Mouse (Mus musculus) heart, embryonic 16.5 days (tissue): ENCODE measurements around the gene Kcnc1. TPM values are rescaled to one million over a fixed set of nuclear protein-coding genes. Genes with fewer than 3 reads are reported as not detected.

Experiments used
- ATAC-seq: fragments of 200-750 bp; cut with Nextera tagmentation; replicated peaks from 2 replicates; pipeline ENCODE4 v1.8.0; 2017; ENCODE audit warnings: moderate number of reproducible peaks; ENCODE audit not compliant: insufficient read depth, low FRiP score; ENCODE audit errors: extremely low read depth
- H3K27ac ChIP-seq: fragments of 300-500 bp; sonication (generic); 2 replicates; pipeline ENCODE4 v1.5.1; 2014; ENCODE audit warnings: mild to moderate bottlenecking, low read length, control low read depth, moderate library complexity
- H3K27me3 ChIP-seq: fragments of 300-500 bp; sonication (generic); 2 replicates; pipeline ENCODE4 v1.6.1; 2014; ENCODE audit warnings: low read length, mixed read lengths; ENCODE audit not compliant: control insufficient read depth, insufficient read depth
- H3K36me3 ChIP-seq: fragments of 300-500 bp; sonication (generic); 2 replicates; pipeline ENCODE4 v1.6.1; 2014; ENCODE audit not compliant: control insufficient read depth, insufficient read depth
- H3K4me1 ChIP-seq: fragments of 300-500 bp; sonication (generic); 2 replicates; pipeline ENCODE4 v1.6.1; 2014; ENCODE audit warnings: low read length, mixed read lengths; ENCODE audit not compliant: control insufficient read depth, insufficient read depth
- H3K4me2 ChIP-seq: fragments of 300-500 bp; sonication (generic); 2 replicates; pipeline ENCODE4 v1.6.1; 2014; ENCODE audit warnings: low read depth, mild to moderate bottlenecking, control low read depth, low read length
- H3K4me3 ChIP-seq: fragments of 300-500 bp; sonication (generic); 2 replicates; pipeline ENCODE4 v1.5.1; 2014; ENCODE audit warnings: mild to moderate bottlenecking, control low read depth, low read length
- H3K9ac ChIP-seq: fragments of 300-500 bp; sonication (generic); 2 replicates; pipeline ENCODE4 v1.6.1; 2014; ENCODE audit warnings: low read length, control low read depth
- H3K9me3 ChIP-seq: fragments of 300-500 bp; sonication (generic); replicated peaks from 2 replicates; pipeline ENCODE4 v1.6.1; 2016; ENCODE audit warnings: low read length; ENCODE audit not compliant: control insufficient read depth
- WGBS: fragments of 180-500 bp; shearing (Covaris S2); extraction: QIAGEN DNeasy Blood & Tissue Kit; methylation state at CpG from one replicate; pipeline ENCODE4 v1.1.7; 2014; 5-methylcytosine and 5-hydroxymethylcytosine counted together
- polyA plus RNA-seq: library from polyadenylated mRNA; unstranded; fragments of >200 nt; fragmentation: Nextera tagmentation; extraction: Ambion mirVana; gene quantifications from 2 replicates; pipeline ENCODE4 v1.2.1, GENCODE M21; 2015

The Kcnc1 gene
- polyA plus RNA-seq, 1 experiment from 2014 or later, result not detected

DNA sequence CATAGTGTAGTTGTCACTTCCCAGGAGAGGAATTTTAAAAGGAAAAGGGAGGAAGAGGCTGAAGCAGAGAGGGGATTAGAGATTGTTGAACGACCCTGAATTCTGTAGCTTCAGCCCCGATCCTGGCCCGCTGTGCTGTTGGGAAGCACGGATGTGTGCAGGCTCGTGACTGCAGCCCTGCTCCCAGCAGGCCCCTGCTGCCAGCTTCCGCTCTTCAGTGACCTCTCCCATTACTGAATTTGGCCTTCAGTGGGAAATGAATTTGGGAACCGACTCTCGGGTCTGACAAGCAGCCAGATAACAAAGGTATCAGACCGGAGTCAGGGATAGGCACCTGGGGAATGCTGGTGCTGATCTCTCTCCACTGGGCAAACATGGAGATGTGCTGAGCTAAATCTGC, 76.8 kb downstream of the Kcnc1 start:
- no peak for ATAC-seq
- H3K27ac ChIP-seq, result no peak overlapping the region
- no peaks in the 10 kb centered on the region for H3K36me3 ChIP-seq
- H3K9ac ChIP-seq, result no peak overlapping the region
- WGBS, result 24% methylated on average over 9 of the region's 9 CpGs
- H3K4me3 ChIP-seq, result no peak overlapping the region
- H3K9me3 ChIP-seq, result no peaks in the 10 kb centered on the region
- no peak overlapping the region for H3K4me2 ChIP-seq
- H3K27me3 ChIP-seq, result no peaks in the 10 kb centered on the region
- H3K4me1 ChIP-seq, result peaks cover 13% of the 10 kb centered on the region

DNA sequence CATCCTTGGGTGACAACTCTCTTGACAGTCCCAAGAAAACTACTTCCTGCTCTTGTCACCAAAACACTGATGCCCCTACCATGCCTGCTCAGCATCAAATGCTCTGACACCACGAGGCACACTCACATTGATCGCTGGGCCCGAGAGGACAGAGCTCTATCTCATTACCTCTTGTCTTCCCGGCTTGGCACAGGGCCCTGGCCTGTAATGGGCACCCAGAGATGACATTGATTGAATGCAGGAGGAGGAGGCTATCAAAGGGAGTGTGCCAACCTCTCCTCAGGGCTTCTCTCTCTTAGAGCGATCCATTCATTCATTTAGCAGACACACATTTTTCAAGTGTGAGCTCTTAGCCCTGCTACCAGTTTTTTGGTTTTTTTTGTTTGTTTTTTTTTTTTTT, 79.2 kb downstream of the Kcnc1 start:
- no peaks in the 10 kb centered on the region for H3K27me3 ChIP-seq
- ATAC-seq, result no peak; the same call in 1 of the 2 replicates
- no peak overlapping the region for H3K27ac ChIP-seq
- 46% methylated on average over 5 of the region's 5 CpGs for WGBS
- H3K4me3 ChIP-seq, result no peak overlapping the region
- no peak overlapping the region for H3K4me2 ChIP-seq
- no peak overlapping the region for H3K9ac ChIP-seq
- no peaks in the 10 kb centered on the region for H3K9me3 ChIP-seq
- no peaks in the 10 kb centered on the region for H3K36me3 ChIP-seq
- H3K4me1 ChIP-seq, result peaks cover 15% of the 10 kb centered on the region

DNA sequence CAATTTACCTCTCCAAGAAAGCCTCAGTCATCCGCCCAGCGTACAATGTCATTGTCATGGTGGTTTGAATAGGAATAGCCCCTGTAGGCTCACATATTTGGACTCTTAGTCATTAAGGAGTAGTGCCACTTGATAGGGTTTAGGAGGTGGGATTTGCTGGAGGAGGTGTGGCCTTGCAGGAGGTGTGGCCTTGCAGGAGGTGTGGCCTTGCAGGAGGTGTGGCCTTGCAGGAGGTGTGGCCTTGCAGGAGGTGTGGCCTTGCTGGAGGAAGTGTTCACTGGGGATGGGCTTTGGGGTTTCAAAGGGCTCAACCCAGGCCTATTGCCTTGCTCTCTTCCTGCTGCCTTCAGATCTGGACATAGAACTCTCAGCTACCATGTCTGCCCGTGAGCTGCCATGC, 81.2 kb downstream of the Kcnc1 start:
- H3K27me3 ChIP-seq, result no peaks in the 10 kb centered on the region
- peaks cover 17% of the 10 kb centered on the region for H3K4me1 ChIP-seq
- H3K4me3 ChIP-seq, result no peak overlapping the region
- H3K9me3 ChIP-seq, result no peaks in the 10 kb centered on the region
- H3K4me2 ChIP-seq, result no peak overlapping the region
- no peak overlapping the region for H3K9ac ChIP-seq
- ATAC-seq, result no peak
- WGBS, result 86% methylated on average over 3 of the region's 3 CpGs
- no peak overlapping the region for H3K27ac ChIP-seq
- H3K36me3 ChIP-seq, result no peaks in the 10 kb centered on the region

DNA sequence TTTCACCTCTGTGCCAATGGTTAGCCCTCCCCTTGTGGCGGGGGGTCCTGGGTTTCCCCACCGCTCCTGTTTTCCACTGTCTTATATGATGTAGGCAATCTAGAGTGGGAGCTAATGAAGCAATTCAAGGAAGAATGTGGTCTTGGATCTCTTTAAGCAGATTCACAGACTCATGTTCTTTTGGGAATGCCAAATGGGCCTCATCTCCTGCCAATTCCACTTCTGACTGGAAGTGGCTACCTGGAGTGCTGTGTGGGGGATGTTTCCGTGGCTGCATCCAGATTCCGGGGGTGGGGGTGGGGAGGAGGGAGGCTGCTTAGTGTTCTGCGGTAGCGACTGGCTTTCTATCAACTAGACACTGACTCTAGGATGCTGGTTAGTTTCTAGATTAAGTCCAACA, 83.5 kb downstream of the Kcnc1 start:
- WGBS, result 39% methylated on average over 6 of the region's 6 CpGs
- no peak overlapping the region for H3K27ac ChIP-seq
- no peak overlapping the region for H3K4me3 ChIP-seq
- no peak overlapping the region for H3K9ac ChIP-seq
- no peak for ATAC-seq
- H3K4me1 ChIP-seq, result peaks cover 20% of the 10 kb centered on the region
- H3K9me3 ChIP-seq, result no peaks in the 10 kb centered on the region
- H3K36me3 ChIP-seq, result no peaks in the 10 kb centered on the region
- H3K27me3 ChIP-seq, result no peaks in the 10 kb centered on the region
- no peak overlapping the region for H3K4me2 ChIP-seq

DNA sequence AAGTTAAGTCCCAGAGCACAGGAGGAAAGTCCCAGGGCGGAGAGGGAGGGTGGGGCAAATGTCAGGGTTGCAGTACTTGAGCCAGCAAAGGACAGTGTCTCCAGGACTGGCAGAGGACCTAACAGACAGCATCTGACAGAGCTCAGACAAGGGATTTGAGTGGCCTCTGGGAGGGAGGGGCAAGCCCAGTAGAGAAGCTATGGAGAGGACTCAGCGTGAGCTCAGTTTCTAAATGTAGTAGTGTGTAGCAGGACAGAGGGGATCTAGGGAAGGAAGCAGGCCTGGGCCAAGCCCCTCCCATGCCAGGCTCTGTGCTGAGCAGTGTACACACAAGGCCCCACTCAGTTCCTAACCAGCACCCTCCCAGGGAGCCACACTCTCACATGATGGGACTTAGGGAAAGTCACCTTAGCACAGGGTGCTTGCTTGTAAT, 85.8 kb downstream of the Kcnc1 start:
- peak overlapping the region; percentile 73 for H3K27ac ChIP-seq

DNA sequence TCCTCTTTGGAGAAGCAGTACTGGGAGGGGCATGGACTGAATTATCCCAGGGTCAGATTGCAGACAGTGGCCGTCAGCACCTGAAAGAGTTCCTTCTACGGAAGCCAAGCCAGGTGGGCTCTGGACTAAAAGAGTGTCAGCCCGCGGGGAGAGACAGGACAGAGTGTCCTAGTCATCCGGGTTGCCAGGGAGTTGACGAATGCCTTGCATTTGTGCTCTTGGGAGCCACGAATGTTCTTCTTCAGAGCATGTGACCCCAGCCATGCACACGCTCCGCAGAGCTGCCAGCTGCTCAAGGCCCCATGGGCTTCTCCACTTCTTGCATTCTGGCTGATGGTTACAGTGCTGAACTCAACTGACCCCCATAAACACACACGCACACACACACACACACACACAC, 86.8 kb downstream of the Kcnc1 start:
- 49% methylated on average over 10 of the region's 10 CpGs for WGBS
- H3K27ac ChIP-seq, result no peak overlapping the region
- H3K4me2 ChIP-seq, result no peak overlapping the region
- no peak overlapping the region for H3K4me3 ChIP-seq
- H3K9ac ChIP-seq, result no peak overlapping the region
- H3K36me3 ChIP-seq, result no peaks in the 10 kb centered on the region
- no peaks in the 10 kb centered on the region for H3K27me3 ChIP-seq
- H3K9me3 ChIP-seq, result no peaks in the 10 kb centered on the region
- H3K4me1 ChIP-seq, result peaks cover 17% of the 10 kb centered on the region
- no peak for ATAC-seq

More for the DNA sequence above, 85.8 kb downstream of the Kcnc1 start:
- no peaks in the 10 kb centered on the region for H3K36me3 ChIP-seq
- H3K9me3 ChIP-seq, result no peaks in the 10 kb centered on the region
- no peak overlapping the region for H3K4me2 ChIP-seq
- peak; percentile 93 for ATAC-seq
- no peaks in the 10 kb centered on the region for H3K27me3 ChIP-seq
- no peak overlapping the region for H3K4me3 ChIP-seq
- peaks cover 17% of the 10 kb centered on the region for H3K4me1 ChIP-seq
- H3K9ac ChIP-seq, result peak overlapping the region; percentile 23; the same call in 1 of the 2 replicates
- 26% methylated on average over 2 of the region's 2 CpGs for WGBS

DNA sequence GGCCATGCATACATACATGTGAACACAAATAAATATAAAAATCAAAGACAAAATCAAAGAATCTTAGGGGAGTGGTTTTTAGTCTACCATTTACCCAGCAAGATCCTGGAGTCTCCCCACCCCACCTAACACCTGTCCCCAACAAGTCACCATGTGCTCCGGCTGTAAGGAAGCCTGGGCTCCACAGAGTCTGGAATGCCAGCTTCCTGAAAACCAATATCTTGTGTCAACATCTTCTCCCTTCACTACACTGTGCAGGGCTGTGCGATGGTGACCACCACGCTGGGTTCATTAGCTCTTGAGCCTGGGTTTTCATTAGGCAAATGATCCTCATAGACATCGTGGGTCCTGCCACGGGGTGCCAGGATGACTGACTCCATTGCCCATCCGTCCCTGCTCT, 87.9 kb downstream of the Kcnc1 start:
- H3K4me2 ChIP-seq, result no peak overlapping the region
- H3K27ac ChIP-seq, result no peak overlapping the region
- H3K4me3 ChIP-seq, result no peak overlapping the region
- H3K36me3 ChIP-seq, result no peaks in the 10 kb centered on the region
- peaks cover 17% of the 10 kb centered on the region for H3K4me1 ChIP-seq
- H3K9me3 ChIP-seq, result no peaks in the 10 kb centered on the region
- WGBS, result 76% methylated on average over 6 of the region's 6 CpGs
- H3K27me3 ChIP-seq, result no peaks in the 10 kb centered on the region
- no peak for ATAC-seq
- H3K9ac ChIP-seq, result no peak overlapping the region

DNA sequence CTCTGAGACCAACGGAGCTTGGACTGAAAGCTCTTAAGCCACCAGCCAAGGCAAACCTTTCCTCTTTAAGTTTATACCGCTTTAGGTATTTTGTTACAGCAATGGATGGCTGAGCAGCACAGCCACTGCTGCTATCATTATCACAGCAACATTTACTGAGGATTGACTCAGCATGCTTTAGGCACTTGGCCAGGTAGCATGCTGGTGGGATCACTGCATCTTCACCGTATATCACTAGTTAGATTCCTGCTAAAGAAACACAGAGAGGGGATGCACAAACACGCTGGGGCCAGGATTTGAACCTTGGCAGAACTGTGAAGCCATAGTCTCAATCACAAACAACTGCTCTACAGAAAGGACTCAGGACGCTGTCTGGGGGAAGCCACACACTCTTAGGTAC, 90.5 kb downstream of the Kcnc1 start:
- Histone ChIP-seq H3K36me3 (no peaks in the 10 kb centered on the region), H3K4me1 (peaks cover 13% of the 10 kb centered on the region), H3K4me3 (no peak overlapping the region), H3K27me3 (no peaks in the 10 kb centered on the region), H3K9me3 (no peaks in the 10 kb centered on the region), H3K4me2 (no peak overlapping the region), H3K27ac (no peak overlapping the region), H3K9ac (no peak overlapping the region)
- no peak for ATAC-seq
- WGBS, result 77% methylated on average over 5 of the region's 5 CpGs

DNA sequence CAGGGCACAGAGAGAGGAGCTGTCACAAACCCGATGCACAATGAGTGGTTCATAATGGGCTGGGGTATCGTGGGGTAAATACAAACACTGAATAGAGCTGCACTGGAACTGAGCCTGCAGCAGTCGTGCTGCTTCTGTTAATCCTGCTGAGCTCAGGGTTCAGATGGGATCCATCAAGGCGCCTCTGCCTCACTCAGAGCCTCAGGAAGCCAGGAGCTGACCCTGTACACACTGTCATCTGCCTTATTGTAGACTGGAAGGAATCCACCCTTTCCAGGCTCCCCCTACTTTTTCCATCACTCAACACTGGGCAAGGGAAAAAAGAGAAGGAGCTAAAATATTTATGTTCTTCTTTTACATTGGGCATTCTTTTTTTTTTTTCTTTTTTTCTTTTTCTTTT, 91.1 kb downstream of the Kcnc1 start:
- Histone ChIP-seq H3K9me3 (no peaks in the 10 kb centered on the region), H3K27ac (no peak overlapping the region), H3K36me3 (no peaks in the 10 kb centered on the region), H3K4me3 (no peak overlapping the region), H3K4me2 (no peak overlapping the region), H3K9ac (no peak overlapping the region), H3K4me1 (peaks cover 7% of the 10 kb centered on the region), H3K27me3 (no peaks in the 10 kb centered on the region)
- 56% methylated on average over 4 of the region's 4 CpGs for WGBS
- ATAC-seq, result no peak
